Mouse (Mus musculus) hindbrain, embryonic 14.5 days (tissue): ENCODE data around the gene Abca1. TPM values are rescaled to one million over a fixed set of nuclear protein-coding genes. Genes with fewer than 3 reads are reported as not detected.

Experiments used
- ATAC-seq: fragments of 200-750 bp; cut with Nextera tagmentation; 2 replicates; pipeline ENCODE4 v1.8.0; 2017; ENCODE audit warnings: moderate number of reproducible peaks, mild to moderate bottlenecking, moderate TSS enrichment, moderate library complexity; ENCODE audit not compliant: low FRiP score
- DNase-seq: peaks from one replicate; pipeline ENCODE4 v3.0.0-alpha.2; 2015; ENCODE audit warnings: low spot score
- H3K27ac ChIP-seq: fragments of 300-500 bp; sonication (generic); 2 replicates; pipeline ENCODE4 v1.5.1; 2014; ENCODE audit warnings: mild to moderate bottlenecking, moderate library complexity
- H3K27me3 ChIP-seq: fragments of 300-500 bp; sonication (generic); 2 replicates; pipeline ENCODE4 v1.6.1; 2014; ENCODE audit warnings: mild to moderate bottlenecking, low read length, mixed read lengths; ENCODE audit not compliant: control insufficient read depth, insufficient read depth
- H3K36me3 ChIP-seq: fragments of 300-500 bp; sonication (generic); replicated peaks from 2 replicates; pipeline ENCODE4 v1.6.1; 2014; ENCODE audit not compliant: control insufficient read depth, insufficient read depth
- H3K4me1 ChIP-seq: fragments of 300-500 bp; sonication (generic); replicated peaks from 2 replicates; pipeline ENCODE4 v1.6.1; 2014; ENCODE audit warnings: antibody characterized with exemption, low read length, mixed read lengths; ENCODE audit not compliant: control insufficient read depth, insufficient read depth
- H3K4me2 ChIP-seq: fragments of 300-500 bp; sonication (generic); replicated peaks from 2 replicates; pipeline ENCODE4 v1.6.1; 2014; ENCODE audit warnings: mild to moderate bottlenecking, moderate library complexity
- H3K4me3 ChIP-seq: fragments of 300-500 bp; sonication (generic); replicated peaks from 2 replicates; pipeline ENCODE4 v1.5.1; 2014; ENCODE audit warnings: mild to moderate bottlenecking, low read length
- H3K9ac ChIP-seq: fragments of 300-500 bp; sonication (generic); 2 replicates; pipeline ENCODE4 v1.6.1; 2014
- H3K9me3 ChIP-seq: fragments of 300-500 bp; sonication (generic); 2 replicates; pipeline ENCODE4 v1.6.1; 2016; ENCODE audit warnings: low read length; ENCODE audit not compliant: control insufficient read depth
- WGBS: fragments of 180-500 bp; shearing (Covaris S2); extraction: QIAGEN DNeasy Blood & Tissue Kit; methylation state at CpG from one replicate; pipeline ENCODE4 v1.1.7; 2014; 5-methylcytosine and 5-hydroxymethylcytosine counted together
- polyA plus RNA-seq: library from polyadenylated mRNA; unstranded; fragments of >200 nt; fragmentation: Nextera tagmentation; extraction: Ambion mirVana; gene quantifications from 2 replicates; pipeline ENCODE4 v1.2.1, GENCODE M21; 2014

The Abca1 gene
- polyA plus RNA-seq, 1 experiment from 2014 or later = 18.8 TPM

GRCm38 (mm10) chr4:53121084-53121483 is 38.6 kb downstream of the Abca1 start:
- Histone ChIP-seq H3K27me3 (no peaks in the 10 kb centered on the region), H3K9ac (no peak overlapping the region), H3K4me2 (no peak overlapping the region), H3K4me1 (no peaks in the 10 kb centered on the region), H3K36me3 (no peaks in the 10 kb centered on the region), H3K4me3 (no peak overlapping the region), H3K9me3 (no peaks in the 10 kb centered on the region), H3K27ac (no peak overlapping the region)
- WGBS = 91% methylated on average over 3 of the region's 3 CpGs
- DNase-seq (no peak), ATAC-seq (no peak)

GRCm38 (mm10) chr4:53120038-53120685 is 39.5 kb downstream of the Abca1 start:
- Histone ChIP-seq H3K27ac (no peak overlapping the region), H3K36me3 (no peaks in the 10 kb centered on the region), H3K4me1 (no peaks in the 10 kb centered on the region), H3K27me3 (no peaks in the 10 kb centered on the region), H3K4me3 (no peak overlapping the region), H3K9me3 (no peaks in the 10 kb centered on the region), H3K4me2 (no peak overlapping the region), H3K9ac (no peak overlapping the region)
- ATAC-seq (no peak), DNase-seq (no peak)
- WGBS = 90% methylated on average over 10 of the region's 10 CpGs

- ATAC-seq (no peak), DNase-seq (no peak)
- Histone ChIP-seq H3K27me3 (no peaks in the 10 kb centered on the region), H3K4me3 (no peak overlapping the region), H3K9ac (no peak overlapping the region), H3K4me1 (no peaks in the 10 kb centered on the region), H3K36me3 (no peaks in the 10 kb centered on the region), H3K4me2 (no peak overlapping the region), H3K27ac (no peak overlapping the region), H3K9me3 (no peaks in the 10 kb centered on the region)
- 73% methylated on average over 4 of the region's 4 CpGs for WGBS
Measured at GRCm38 (mm10) chr4:53118643-53119042, 41.1 kb downstream of the Abca1 start.

GRCm38 (mm10) chr4:53117610-53118009 is 42.1 kb downstream of the Abca1 start:
- no peaks in the 10 kb centered on the region for H3K36me3 ChIP-seq
- no peaks in the 10 kb centered on the region for H3K9me3 ChIP-seq
- no peak overlapping the region for H3K27ac ChIP-seq
- ATAC-seq = no peak
- no peaks in the 10 kb centered on the region for H3K27me3 ChIP-seq
- H3K4me1 ChIP-seq = no peaks in the 10 kb centered on the region
- H3K4me2 ChIP-seq = no peak overlapping the region
- no peak for DNase-seq
- H3K9ac ChIP-seq = no peak overlapping the region
- H3K4me3 ChIP-seq = no peak overlapping the region

- Histone ChIP-seq H3K9me3 (no peaks in the 10 kb centered on the region), H3K27me3 (no peaks in the 10 kb centered on the region), H3K4me1 (no peaks in the 10 kb centered on the region), H3K36me3 (no peaks in the 10 kb centered on the region), H3K4me3 (no peak overlapping the region), H3K9ac (no peak overlapping the region), H3K27ac (no peak overlapping the region), H3K4me2 (no peak overlapping the region)
- DNase-seq (no peak), ATAC-seq (no peak)
- 71% methylated on average over 5 of the region's 5 CpGs for WGBS
Measured at GRCm38 (mm10) chr4:53117076-53117475, 42.6 kb downstream of the Abca1 start.

GRCm38 (mm10) chr4:53115866-53116265 is 43.8 kb downstream of the Abca1 start:
- no peak overlapping the region for H3K4me2 ChIP-seq
- no peaks in the 10 kb centered on the region for H3K4me1 ChIP-seq
- peak; percentile 46; the same call in 1 of the 2 replicates for ATAC-seq
- no peaks in the 10 kb centered on the region for H3K36me3 ChIP-seq
- 13% methylated on average over 3 of the region's 5 CpGs for WGBS
- DNase-seq = no peak
- no peaks in the 10 kb centered on the region for H3K9me3 ChIP-seq
- no peak overlapping the region for H3K9ac ChIP-seq
- no peak overlapping the region for H3K27ac ChIP-seq
- no peak overlapping the region for H3K4me3 ChIP-seq
- no peaks in the 10 kb centered on the region for H3K27me3 ChIP-seq

GRCm38 (mm10) chr4:53115410-53115809 is 44.3 kb downstream of the Abca1 start:
- Histone ChIP-seq H3K36me3 (no peaks in the 10 kb centered on the region), H3K4me1 (no peaks in the 10 kb centered on the region), H3K9me3 (no peaks in the 10 kb centered on the region), H3K27me3 (no peaks in the 10 kb centered on the region), H3K27ac (no peak overlapping the region), H3K4me3 (no peak overlapping the region), H3K4me2 (no peak overlapping the region), H3K9ac (no peak overlapping the region)
- WGBS = 30% methylated on average over 4 of the region's 4 CpGs
- DNase-seq (no peak), ATAC-seq (no peak)

- H3K9ac ChIP-seq = no peak overlapping the region
- H3K36me3 ChIP-seq = no peaks in the 10 kb centered on the region
- H3K27ac ChIP-seq = no peak overlapping the region
- H3K9me3 ChIP-seq = no peaks in the 10 kb centered on the region
- H3K4me1 ChIP-seq = peaks cover 11% of the 10 kb centered on the region
- DNase-seq (no peak), ATAC-seq (no peak)
- no peaks in the 10 kb centered on the region for H3K27me3 ChIP-seq
- H3K4me3 ChIP-seq = no peak overlapping the region
- no peak overlapping the region for H3K4me2 ChIP-seq
- WGBS = 77% methylated on average over 4 of the region's 4 CpGs
Measured at GRCm38 (mm10) chr4:53111919-53112355, 47.8 kb downstream of the Abca1 start.

GRCm38 (mm10) chr4:53110356-53110755 is 49.3 kb downstream of the Abca1 start:
- Histone ChIP-seq H3K4me3 (no peak overlapping the region), H3K9ac (no peak overlapping the region), H3K4me1 (peaks cover 11% of the 10 kb centered on the region), H3K27ac (no peak overlapping the region), H3K36me3 (no peaks in the 10 kb centered on the region), H3K9me3 (no peaks in the 10 kb centered on the region), H3K4me2 (no peak overlapping the region), H3K27me3 (no peaks in the 10 kb centered on the region)
- 30% methylated on average over 5 of the region's 5 CpGs for WGBS
- ATAC-seq (no peak), DNase-seq (peak; percentile 62)
